Mouse (Mus musculus): ENCODE measurements around the gene Lonrf2. TPM values are rescaled to one million over a fixed set of nuclear protein-coding genes. Genes with fewer than 3 reads are reported as not detected.

The Lonrf2 gene
- polyA plus RNA-seq, 1 experiment: not detected

GRCm38 (mm10) chr1:38757791-38758403, 78.6 kb downstream of the Lonrf2 start:
- H3K4me1 ChIP-seq (ENCODE audit: control insufficient read depth, insufficient read depth, low read length): no peaks in the 10 kb centered on the region
- TF ChIP-seq POLR2A (IDR thresholded peaks at IDR 0.05; ENCODE audit: borderline replicate concordance, low read depth, low read length): no peak
- no peak for TF ChIP-seq CTCF (IDR thresholded peaks at IDR 0.05; ENCODE audit: low read depth, low read length)
- H3K27ac ChIP-seq (ENCODE audit: insufficient read depth, low read depth, low read length): no peak overlapping the region
- no peak overlapping the region for H3K4me3 ChIP-seq (ENCODE audit: insufficient read depth, low read length)

- H3K4me3 ChIP-seq (ENCODE audit: insufficient read depth, low read length): no peak overlapping the region
- no peaks in the 10 kb centered on the region for H3K4me1 ChIP-seq (ENCODE audit: control insufficient read depth, insufficient read depth, low read length)
- no peak overlapping the region for H3K27ac ChIP-seq (ENCODE audit: insufficient read depth, low read depth, low read length)
- TF ChIP-seq POLR2A (IDR thresholded peaks at IDR 0.05; ENCODE audit: borderline replicate concordance, low read depth, low read length): no peak
- no peak for TF ChIP-seq CTCF (IDR thresholded peaks at IDR 0.05; ENCODE audit: low read depth, low read length)
Measured at GRCm38 (mm10) chr1:38743863-38744262, 92.6 kb downstream of the Lonrf2 start.

Other genes with a start within 250 kb of the Lonrf2 start
- gene Aff3, start 171.8 kb downstream of the Lonrf2 start, polyA plus RNA-seq (2012; ENCODE audit: insufficient read depth, insufficient read length, missing spikeins): not detected in 2 replicates
- not detected in 2 replicates for gene Chst10, start 61.5 kb upstream of the Lonrf2 start, polyA plus RNA-seq (2012; ENCODE audit: insufficient read depth, insufficient read length, missing spikeins)
- gene Nms, start 102.4 kb upstream of the Lonrf2 start, polyA plus RNA-seq (2012; ENCODE audit: insufficient read depth, insufficient read length, missing spikeins): not detected in 2 replicates
- 84.9 and 104 TPM in 2 replicates for gene Pdcl3, start 148.9 kb upstream of the Lonrf2 start, polyA plus RNA-seq (2012; ENCODE audit: insufficient read depth, insufficient read length, missing spikeins)

All from bone marrow macrophage, adult 2 months (primary cell).